Mouse (Mus musculus) macrophage (primary cell): ENCODE measurements around the gene Il3. TPM values are rescaled to one million over a fixed set of nuclear protein-coding genes. Genes with fewer than 3 reads are reported as not detected.
"Not testable (repeated sequence)": the region's sequence is repeated elsewhere in the genome, so short reads cannot be mapped to it uniquely, and the experiment has no call there.

ENCODE experiments used
- H3K27ac ChIP-seq: fragments of 350-480 bp; formaldehyde crosslinking; 2 replicates; pipeline ENCODE4 v1.9.0; 2021
- H3K36me3 ChIP-seq: fragments of 350-480 bp; formaldehyde crosslinking; 2 replicates; pipeline ENCODE4 v1.9.0; 2021; ENCODE audit errors: inconsistent target
- H3K4me3 ChIP-seq: fragments of 350-480 bp; formaldehyde crosslinking; 2 replicates; pipeline ENCODE4 v1.9.0; 2021; ENCODE audit errors: inconsistent target
- H3K79me2 ChIP-seq: fragments of 350-480 bp; formaldehyde crosslinking; 2 replicates; pipeline ENCODE4 v1.9.0; 2021; ENCODE audit errors: inconsistent target
- WGBS: methylation state at CpG from one replicate; pipeline ENCODE4 v1.1.7; 2026; ENCODE audit warnings: inconsistent platforms; ENCODE audit not compliant: missing documents; 5-methylcytosine and 5-hydroxymethylcytosine counted together
- polyA plus RNA-seq: library from polyadenylated mRNA; stranded (reverse); fragments of 250-400 nt; gene quantifications from 3 replicates; pipeline ENCODE4 v1.2.4, GENCODE M21; 2018; ENCODE audit warnings: inconsistent platforms

Il3 gene
- polyA plus RNA-seq, 1 experiment from 2014 or later: not detected

GRCm38 (mm10) chr11:54298777-54299176 lies 31.7 kb upstream of the Il3 start:
- no peak overlapping the region for H3K27ac ChIP-seq
- H3K79me2 ChIP-seq: no peaks in the 10 kb centered on the region
- no peaks in the 10 kb centered on the region for H3K36me3 ChIP-seq
- no peak overlapping the region for H3K4me3 ChIP-seq

GRCm38 (mm10) chr11:54297471-54297870 lies 30.4 kb upstream of the Il3 start:
- not testable (repeated sequence) for H3K27ac ChIP-seq, H3K36me3 ChIP-seq, H3K79me2 ChIP-seq, H3K4me3 ChIP-seq
- WGBS: 100% methylated on average over 2 of the region's 2 CpGs

GRCm38 (mm10) chr11:54296734-54297133 lies 29.7 kb upstream of the Il3 start:
- no CpG with 5 or more reads among the region's 1 CpGs for WGBS
- H3K4me3 ChIP-seq: no peak overlapping the region
- H3K36me3 ChIP-seq: no peaks in the 10 kb centered on the region
- no peaks in the 10 kb centered on the region for H3K79me2 ChIP-seq
- H3K27ac ChIP-seq: no peak overlapping the region

DNA sequence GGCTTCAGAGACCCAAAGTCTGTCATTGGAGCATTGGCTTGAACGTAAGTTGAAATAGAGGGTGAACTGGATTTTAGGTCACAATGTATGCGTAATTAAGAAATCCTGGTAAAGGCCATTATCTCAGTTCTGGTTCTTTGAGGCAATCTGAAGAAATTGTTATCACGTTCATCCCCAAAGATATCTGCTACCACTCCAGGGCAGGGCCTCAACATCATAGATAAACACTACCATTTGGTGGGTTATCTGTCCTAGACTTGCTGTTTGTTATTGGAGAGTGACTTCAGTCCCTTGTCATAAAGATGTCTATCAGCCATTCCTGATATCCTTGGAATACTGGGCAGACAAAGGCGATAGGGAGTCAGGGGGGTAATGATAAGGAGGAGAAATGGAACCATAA lies 28.9 kb upstream of the Il3 start:
- 88% methylated on average over 4 of the region's 4 CpGs for whole genome bisulfite sequencing
- H3K36me3 ChIP-seq: no peaks in the 10 kb centered on the region
- no peak overlapping the region for H3K27ac ChIP-seq
- no peaks in the 10 kb centered on the region for H3K79me2 ChIP-seq
- H3K4me3 ChIP-seq: no peak overlapping the region

GRCm38 (mm10) chr11:54293980-54294807 lies 27.1 kb upstream of the Il3 start:
- 68% methylated on average over 12 of the region's 12 CpGs for WGBS
- Histone ChIP-seq H3K27ac (no peak overlapping the region), H3K79me2 (no peaks in the 10 kb centered on the region), H3K36me3 (no peaks in the 10 kb centered on the region), H3K4me3 (no peak overlapping the region)

GRCm38 (mm10) chr11:54292163-54292562 lies 25.1 kb upstream of the Il3 start:
- Histone ChIP-seq H3K27ac (no peak overlapping the region), H3K36me3 (no peaks in the 10 kb centered on the region), H3K79me2 (no peaks in the 10 kb centered on the region), H3K4me3 (no peak overlapping the region)
- WGBS: 85% methylated on average over 2 of the region's 2 CpGs

DNA sequence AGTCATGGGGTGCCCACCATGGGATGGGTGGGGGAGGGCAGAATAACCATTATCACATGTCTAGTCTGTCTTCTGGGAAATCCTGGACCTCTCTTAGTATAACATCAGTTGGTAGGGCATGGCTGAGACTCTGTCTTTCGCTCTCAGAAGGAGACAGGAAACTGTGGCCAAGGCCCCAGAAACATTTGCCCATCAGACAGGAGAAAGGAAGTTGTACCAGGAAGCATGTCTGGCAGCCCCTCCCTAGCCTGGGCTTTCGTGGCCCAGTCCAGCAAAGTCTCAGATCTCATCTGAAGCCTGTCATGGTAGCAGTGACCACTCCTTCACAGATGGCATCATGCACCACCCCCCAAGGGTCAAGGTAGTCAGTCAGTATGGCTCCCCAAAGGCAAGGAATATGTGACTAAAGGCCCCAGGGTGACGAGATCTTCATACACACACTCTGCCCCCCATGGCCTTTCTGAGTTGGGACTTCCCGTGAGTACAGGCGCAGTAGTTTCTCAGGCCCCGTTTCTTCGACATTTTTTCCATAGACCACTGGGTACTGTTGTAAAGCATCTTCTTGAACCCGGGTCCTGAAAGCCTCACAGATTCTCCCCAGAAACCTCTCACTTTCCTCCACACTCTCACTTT lies 20.9 kb upstream of the Il3 start:
- no peak overlapping the region for H3K27ac ChIP-seq
- no peak overlapping the region for H3K4me3 ChIP-seq
- WGBS: 59% methylated on average over 8 of the region's 8 CpGs
- no peaks in the 10 kb centered on the region for H3K79me2 ChIP-seq
- no peaks in the 10 kb centered on the region for H3K36me3 ChIP-seq

DNA sequence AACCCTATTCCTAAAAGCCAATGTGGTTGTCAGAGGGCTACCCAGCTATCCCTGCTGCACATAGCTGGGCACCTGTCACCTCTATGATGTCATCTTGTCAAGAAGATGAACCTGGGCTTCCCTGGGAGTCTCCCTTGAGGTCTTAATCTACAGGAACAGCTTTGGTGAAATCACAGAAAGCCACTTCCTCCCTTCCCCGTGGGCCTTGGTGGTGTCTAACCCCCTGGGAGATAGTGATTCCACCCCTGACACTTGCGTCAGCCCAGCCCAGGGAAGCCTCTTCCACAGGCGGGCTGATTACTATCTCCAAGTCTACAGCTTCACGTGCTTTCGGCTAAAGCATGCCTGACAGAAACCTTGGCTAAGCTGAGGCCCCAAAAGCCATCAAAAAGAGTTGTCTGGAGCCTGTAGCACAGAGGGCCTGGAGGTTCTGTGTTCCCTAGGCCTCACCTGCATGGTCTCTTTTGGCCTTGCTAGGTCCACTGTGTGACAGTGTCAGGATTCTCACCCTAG lies 4.4 kb upstream of the Il3 start:
- Histone ChIP-seq H3K79me2 (no peaks in the 10 kb centered on the region), H3K27ac (no peak overlapping the region), H3K36me3 (no peaks in the 10 kb centered on the region), H3K4me3 (no peak overlapping the region)
- WGBS: 59% methylated on average over 5 of the region's 5 CpGs

- H3K36me3 ChIP-seq: no peaks in the 10 kb centered on the region
- H3K27ac ChIP-seq: no peak overlapping the region
- 55% methylated on average over 3 of the region's 3 CpGs for WGBS
- no peak overlapping the region for H3K4me3 ChIP-seq
- H3K79me2 ChIP-seq: no peaks in the 10 kb centered on the region
These were observed 2.3 kb upstream of the Il3 start for GRCm38 (mm10) chr11:54269191-54269896.

- H3K79me2 ChIP-seq: no peaks in the 10 kb centered on the region
- no peaks in the 10 kb centered on the region for H3K36me3 ChIP-seq
- H3K27ac ChIP-seq: no peak overlapping the region
- WGBS: 51% methylated on average over 2 of the region's 2 CpGs
- H3K4me3 ChIP-seq: no peak overlapping the region
These were observed 2.5 kb downstream of the Il3 start for GRCm38 (mm10) chr11:54264542-54264941.

DNA sequence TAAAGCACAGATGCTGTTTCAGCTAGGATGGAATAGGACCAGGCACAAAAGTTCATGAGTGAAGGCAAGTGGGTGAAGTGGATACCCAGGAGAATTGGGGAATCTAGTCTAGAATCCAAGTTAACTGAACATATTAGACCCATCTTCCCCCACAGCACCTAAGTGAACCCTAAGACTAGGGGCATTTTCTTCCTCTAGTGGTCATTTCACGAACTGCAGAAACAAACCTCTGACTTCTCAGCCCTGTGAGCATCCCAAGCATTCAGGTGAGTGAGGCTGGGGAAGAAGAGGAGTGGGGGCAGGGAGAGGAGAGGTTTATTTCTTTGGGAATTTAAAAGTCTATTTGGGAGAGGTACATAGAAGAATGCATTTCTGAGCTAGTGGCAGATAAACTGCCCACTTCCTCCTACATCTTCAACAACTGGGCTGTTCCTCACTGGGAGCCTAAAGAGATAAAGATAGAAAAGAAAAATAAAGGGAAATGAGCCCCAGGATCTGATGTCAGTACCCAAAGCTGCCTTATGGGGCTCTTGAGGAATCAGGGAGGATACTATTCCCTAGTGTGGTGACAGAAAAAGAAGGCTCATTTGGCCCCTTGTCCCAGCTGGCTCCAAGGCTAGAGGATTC lies 3.6 kb downstream of the Il3 start:
- Histone ChIP-seq H3K27ac (no peak overlapping the region), H3K4me3 (no peak overlapping the region), H3K36me3 (no peaks in the 10 kb centered on the region), H3K79me2 (no peaks in the 10 kb centered on the region)
- WGBS: 13% methylated on average over 1 of the region's 1 CpGs

- 72% methylated on average over 3 of the region's 3 CpGs for WGBS
- no peaks in the 10 kb centered on the region for H3K36me3 ChIP-seq
- no peak overlapping the region for H3K4me3 ChIP-seq
- H3K79me2 ChIP-seq: no peaks in the 10 kb centered on the region
- H3K27ac ChIP-seq: no peak overlapping the region
These were observed 10.3 kb downstream of the Il3 start for GRCm38 (mm10) chr11:54256624-54257376.

- 20% methylated on average over 4 of the region's 4 CpGs for WGBS
- no peaks in the 10 kb centered on the region for H3K79me2 ChIP-seq
- no peak overlapping the region for H3K27ac ChIP-seq
- no peaks in the 10 kb centered on the region for H3K36me3 ChIP-seq
- no peak overlapping the region for H3K4me3 ChIP-seq
These were observed 13.0 kb downstream of the Il3 start for GRCm38 (mm10) chr11:54254114-54254513.

DNA sequence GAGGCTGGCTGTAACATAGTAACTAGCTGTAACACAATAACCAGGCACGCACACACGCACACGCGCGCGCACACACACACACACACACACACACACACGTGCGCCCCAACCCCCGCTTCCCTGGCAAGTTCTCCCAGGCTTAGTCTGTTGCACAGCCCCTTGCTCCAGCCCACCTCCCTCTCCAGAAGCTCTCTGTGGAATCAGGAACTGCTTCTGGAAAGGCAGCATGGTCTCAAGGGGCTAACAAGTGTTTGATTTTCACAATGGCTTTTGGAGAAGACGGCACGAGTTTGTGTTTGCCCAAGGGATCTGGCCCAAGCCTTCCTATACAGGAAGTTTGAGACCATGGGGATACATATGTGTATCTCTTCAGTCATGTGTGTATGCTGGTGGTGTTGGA lies 16.5 kb downstream of the Il3 start:
- 94% methylated on average over 11 of the region's 11 CpGs for WGBS
- H3K79me2 ChIP-seq: no peaks in the 10 kb centered on the region
- H3K4me3 ChIP-seq: no peak overlapping the region
- H3K36me3 ChIP-seq: no peaks in the 10 kb centered on the region
- no peak overlapping the region for H3K27ac ChIP-seq
